Mouse (Mus musculus): ENCODE data around the gene Gm7073.

Gene Gm7073

DNA sequence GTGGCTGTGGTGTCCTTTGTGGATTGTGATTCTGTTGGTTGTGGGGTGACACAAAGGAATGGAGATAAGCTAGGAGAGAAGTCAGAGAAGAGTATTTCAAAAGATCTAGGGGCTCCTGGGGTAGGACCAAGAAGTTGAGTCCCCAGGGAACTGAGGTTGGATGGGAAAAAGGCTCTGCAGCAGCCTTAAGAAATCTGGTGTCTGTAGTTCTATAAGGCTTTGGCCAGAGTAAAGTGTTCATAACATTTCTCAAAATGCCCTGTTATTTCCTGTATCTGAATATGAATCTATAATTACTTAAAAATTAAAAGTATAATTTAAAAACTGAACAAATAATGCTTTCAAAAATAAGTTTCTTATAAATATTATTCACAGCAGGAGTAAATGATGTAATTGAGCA lies at the start of gene Gm7073:
Gene Gm7073, minus strand, starts transcription at position 101 of the 400 bp plus-strand sequence.
- no peak for DNase-seq

DNA sequence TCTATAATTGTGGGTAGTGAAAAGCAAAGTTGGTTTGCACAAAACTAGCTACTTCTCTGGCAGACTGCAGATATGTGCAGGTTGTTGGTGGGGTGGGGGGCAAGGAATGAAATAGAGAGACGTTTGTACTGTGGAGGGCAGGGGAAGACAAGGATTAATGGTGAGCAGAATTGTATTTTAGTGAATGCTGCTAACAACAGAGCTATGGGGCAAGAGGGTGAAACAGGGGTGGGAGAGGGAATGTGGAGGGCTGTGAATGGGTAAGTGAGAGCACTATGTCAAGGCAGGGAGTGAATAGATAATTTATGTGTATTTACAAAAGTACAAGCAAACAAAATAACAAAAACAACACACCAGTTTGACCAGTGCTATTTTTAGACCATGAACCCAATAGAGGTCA lies 31.5 kb upstream of the Gm7073 start:
- no peak for DNase-seq

DNA sequence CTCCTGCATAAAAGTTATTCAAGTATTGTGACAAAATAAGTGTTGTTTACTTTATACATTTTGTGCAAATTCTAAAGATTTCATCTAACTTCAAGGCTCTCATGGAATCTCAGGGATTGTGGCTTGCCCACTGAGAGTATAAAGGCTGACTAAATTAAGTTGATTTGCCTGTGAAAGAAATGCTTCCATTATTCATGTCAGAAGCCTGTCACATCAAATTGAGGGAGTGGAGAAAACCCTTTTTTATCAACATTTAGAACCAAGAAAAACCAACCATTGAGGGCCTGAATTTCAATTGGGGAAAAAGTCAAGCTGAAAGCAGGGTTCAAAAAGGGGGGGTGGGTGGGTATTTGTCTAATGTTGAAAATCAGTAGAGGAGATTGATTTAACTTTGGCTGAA lies 30.0 kb upstream of the Gm7073 start:
- DNase-seq = no peak

DNA sequence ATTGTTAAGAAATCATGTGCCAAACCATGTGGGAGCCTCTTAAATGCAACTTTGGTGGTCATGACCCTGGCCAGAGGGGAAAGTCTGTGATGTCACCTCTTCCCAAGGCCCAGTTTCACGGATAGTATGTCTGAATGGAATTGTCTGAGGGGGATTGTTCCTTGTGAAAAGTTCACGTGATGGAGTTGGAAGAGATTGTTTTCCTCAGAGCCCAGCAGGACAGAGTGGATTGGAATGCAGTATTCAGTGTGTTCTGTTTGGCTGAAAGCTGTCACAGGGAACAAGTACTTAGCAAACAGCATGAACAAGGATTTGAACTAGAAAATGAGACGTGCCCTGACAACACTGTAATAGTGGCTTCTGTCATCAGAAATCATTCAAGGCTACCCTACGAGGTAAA lies 16.2 kb upstream of the Gm7073 start:
- DNase-seq = no peak

GRCm38 (mm10) chrX:60547444-60548304 lies 8.6 kb upstream of the Gm7073 start:
- peak; percentile 21 for DNase-seq

GRCm38 (mm10) chrX:60547098-60547443 lies 8.0 kb upstream of the Gm7073 start:
- no peak for DNase-seq

GRCm38 (mm10) chrX:60545906-60546305 lies 6.9 kb upstream of the Gm7073 start:
- no peak for DNase-seq

GRCm38 (mm10) chrX:60545444-60545843 lies 6.4 kb upstream of the Gm7073 start:
- no peak for DNase-seq

- DNase-seq = no peak
These were observed 5.0 kb upstream of the Gm7073 start for GRCm38 (mm10) chrX:60544098-60544497.

- DNase-seq = no peak
These were observed 3.9 kb upstream of the Gm7073 start for GRCm38 (mm10) chrX:60542901-60543300.

GRCm38 (mm10) chrX:60503995-60504394 lies 35.1 kb downstream of the Gm7073 start:
- DNase-seq = peak; percentile 4

DNA sequence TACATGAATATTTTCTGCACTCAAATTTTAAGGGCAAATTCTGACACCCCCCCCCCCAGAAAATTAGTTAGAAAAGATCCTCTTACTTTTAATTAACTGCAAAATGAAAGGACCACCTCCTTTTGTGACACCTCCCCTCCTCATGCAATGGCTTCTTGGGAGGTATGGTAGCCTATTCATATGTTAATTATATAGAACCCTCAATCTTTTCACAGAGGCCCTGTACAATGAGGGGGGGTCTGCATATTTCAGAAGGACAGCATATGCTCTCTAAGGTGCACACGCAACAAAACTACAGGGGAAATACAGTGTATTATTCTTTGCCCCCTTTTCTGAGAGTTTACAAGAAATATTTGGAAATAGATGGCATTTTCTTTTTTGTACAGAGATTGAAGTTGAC lies 41.3 kb downstream of the Gm7073 start:
- no peak for DNase-seq

GRCm38 (mm10) chrX:60495308-60495707 lies 43.7 kb downstream of the Gm7073 start:
- no peak for DNase-seq

DNA sequence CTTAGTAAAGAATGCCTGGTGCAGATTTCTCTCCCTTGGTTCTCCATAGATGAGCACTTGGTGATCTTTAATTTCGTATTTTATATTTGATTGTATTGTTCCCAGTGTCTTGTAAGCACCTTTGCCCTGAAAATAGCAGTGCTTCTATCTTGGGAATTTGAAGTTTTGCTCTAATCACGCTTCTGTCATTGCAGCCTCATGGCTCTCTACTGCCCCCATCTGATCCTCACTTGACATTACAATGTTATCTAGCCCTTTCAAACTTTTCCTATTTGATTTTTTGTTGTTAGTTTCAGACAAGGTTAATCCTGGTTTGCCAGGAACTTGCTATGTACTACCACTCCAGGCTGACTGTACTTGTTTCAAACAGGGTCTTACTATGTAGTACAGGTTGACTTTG lies 75.3 kb downstream of the Gm7073 start:
- no peak for DNase-seq

GRCm38 (mm10) chrX:60414563-60415111 lies 124.4 kb downstream of the Gm7073 start:
- DNase-seq = no peak

DNA sequence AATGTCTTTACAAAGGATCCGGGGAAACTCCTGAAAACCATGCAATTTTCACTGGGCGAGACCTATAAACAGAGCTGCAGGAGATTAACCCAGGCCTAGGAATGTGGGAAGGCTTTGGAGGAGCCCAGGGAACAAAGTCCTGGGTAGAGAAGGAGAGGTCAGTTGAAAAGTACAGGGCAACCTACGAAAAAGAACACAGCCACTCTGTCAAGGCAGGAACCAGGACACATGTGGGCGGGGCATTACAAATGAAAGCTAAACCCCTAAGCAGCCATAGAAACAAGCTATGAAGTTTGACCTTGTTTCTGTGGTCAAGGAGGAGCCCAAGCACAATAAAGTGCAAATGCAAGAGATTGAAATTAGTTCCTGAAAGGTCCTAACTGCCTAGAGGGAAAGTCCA lies 133.4 kb downstream of the Gm7073 start:
- no peak for DNase-seq

- peak; percentile 89 for DNase-seq
These were observed 134.4 kb downstream of the Gm7073 start for GRCm38 (mm10) chrX:60404668-60405044.

DNA sequence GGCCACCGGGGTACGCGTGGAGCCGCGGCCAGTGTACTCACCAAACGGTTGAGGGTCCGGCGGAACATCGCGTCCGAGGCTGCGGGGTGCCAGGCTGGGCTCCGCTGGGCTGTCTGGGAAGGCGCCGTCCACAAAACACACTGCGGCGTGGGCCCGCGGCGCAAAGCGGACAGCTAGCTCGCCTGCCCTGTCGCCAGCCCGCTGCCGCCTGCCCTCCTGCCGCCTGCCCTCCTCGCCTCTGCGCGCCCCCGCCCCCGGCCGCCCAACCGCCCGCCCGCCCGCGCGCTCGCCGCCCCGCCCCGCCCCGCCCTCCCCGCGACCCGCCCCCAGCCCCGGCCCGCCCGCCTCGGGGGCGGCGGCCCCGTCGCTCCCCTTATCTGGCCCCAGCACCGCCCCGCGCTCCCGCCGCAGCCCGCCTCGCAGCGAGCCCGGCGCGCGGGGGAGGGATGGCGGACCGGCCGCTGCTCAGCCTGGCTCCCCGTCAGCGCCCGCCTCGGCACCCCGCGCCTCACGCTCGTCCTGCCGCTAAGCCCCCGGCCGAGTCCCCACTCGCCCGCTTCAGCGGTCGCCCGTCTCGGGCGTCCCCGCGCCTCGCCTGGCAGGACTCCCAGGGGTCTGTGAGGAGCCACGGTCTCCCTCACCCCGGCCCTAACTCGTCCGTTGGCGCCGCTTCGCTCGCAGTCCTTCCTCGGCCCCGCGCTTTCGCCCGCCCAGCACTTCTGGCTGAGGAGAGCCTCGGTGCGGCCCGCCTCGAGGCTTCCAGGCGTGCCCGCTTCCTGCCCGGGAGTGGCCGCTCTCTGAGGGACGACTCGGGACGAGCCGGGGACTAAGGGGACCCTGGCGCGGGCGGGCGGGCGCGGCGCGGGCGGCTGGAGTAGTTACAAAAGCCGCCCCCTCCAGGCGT lies 135.0 kb downstream of the Gm7073 start:
- peak; percentile 81 for DNase-seq

DNA sequence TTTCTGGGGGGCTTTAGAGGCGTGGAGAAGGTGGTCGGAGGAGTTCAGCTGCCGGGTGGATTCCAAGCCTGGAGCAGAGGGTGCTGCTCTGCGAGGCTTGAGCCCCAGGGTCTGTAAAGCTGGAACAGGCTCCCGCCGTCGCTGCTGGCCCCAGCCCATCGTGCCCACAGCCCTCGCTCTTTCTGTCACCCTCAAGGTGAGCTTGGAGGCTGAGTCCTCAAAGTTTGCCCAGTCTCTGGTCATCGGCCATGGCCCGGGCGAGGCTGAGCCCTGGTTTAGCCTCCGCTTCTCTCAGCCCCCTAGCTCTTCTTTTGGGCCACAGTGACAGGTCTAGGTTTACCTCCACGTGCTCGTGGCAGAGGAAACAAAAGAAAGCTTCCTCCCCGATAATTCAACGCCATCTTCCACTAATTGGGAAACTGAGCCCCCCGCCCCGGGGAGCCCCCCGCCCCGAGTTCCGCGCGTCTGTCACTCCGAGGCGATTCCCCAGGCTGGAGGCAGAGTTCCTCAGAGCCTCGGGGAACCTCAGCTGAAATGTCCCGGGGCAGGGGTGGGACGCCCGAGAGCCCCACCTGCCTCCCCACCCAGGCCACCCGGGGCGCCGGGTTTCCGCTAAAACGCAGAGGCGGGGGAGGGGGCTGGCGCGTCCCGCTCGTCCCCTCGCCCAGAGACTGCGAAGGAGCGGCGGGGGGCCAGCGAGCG lies 135.8 kb downstream of the Gm7073 start:
- peak; percentile 44 for DNase-seq

DNA sequence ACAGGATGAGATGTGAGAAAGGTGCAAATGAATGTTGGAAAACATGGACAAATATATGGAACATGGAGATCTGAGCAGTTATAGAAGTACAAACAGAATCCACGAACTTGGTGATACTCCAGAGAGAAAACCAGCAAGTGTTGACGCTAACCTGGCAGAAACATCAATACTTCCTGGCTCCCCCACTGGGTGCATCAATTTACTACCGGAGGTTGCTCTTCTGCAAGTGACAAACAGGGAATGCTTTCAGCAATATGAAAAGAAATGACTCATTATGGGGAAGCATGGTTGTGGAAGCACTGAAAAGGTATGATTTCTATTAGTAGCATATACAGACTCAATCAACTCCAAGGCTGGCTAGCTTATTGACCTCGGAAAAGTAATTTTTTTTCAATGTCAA lies 144.8 kb downstream of the Gm7073 start:
- no peak for DNase-seq

- DNase-seq = no peak
These were observed 152.2 kb downstream of the Gm7073 start for GRCm38 (mm10) chrX:60386852-60387251.

All from liver (tissue).